Mouse (Mus musculus): ENCODE measurements at regions not wholly inside any gene's neighbourhood (a gene's known extent, or its start where the extent isn't known, plus 50 kb on each side); places are given as distances from the start of the nearest gene placed in this dataset.

DNA sequence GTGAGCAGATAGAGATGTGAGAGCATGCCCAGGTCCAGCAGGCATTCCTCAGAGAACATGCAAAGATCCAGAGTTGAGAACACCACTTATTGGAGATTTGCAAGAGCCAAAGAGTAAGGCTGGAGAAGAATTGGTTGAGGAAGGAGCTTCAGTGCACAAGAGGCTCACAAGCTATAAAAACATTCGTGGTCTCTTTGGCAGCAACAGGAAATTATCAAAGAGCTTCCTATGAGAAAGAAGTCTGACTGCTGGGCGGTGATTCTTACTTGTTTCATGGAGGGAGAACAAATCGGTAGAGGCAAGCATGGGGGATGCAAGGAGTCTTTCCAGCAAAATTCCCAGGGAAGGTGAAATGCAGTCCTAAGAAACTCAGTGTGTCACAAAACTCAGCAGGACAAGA lies 83.0 kb upstream of the Dph5 start:
- Histone ChIP-seq H3K27me3 (replicated peaks; ENCODE audit: insufficient read depth, low read length) (no peaks in the 10 kb centered on the region), H3K9me3 (ENCODE audit: low read length) (no peaks in the 10 kb centered on the region), H3K4me2 (replicated peaks; ENCODE audit: low read depth, low read length) (no peak overlapping the region), H3K4me1 (ENCODE audit: insufficient read depth, low read depth, low read length) (no peaks in the 10 kb centered on the region), H3K4me3 (ENCODE audit: low read depth, low read length) (no peak overlapping the region), H3K9ac (replicated peaks; ENCODE audit: low read depth) (no peak overlapping the region), H3K36me3 (ENCODE audit: insufficient read depth, low read length) (no peaks in the 10 kb centered on the region), H3K27ac (ENCODE audit: low read length) (no peak overlapping the region)
- TF ChIP-seq CTCF (IDR thresholded peaks at IDR 0.05) (no peak), EP300 (IDR thresholded peaks at IDR 0.05) (no peak)
- WGBS = 59% methylated on average over 3 of the region's 3 CpGs
- DNase-seq (ENCODE audit: low spot score) = no peak
- ATAC-seq = no peak

DNA sequence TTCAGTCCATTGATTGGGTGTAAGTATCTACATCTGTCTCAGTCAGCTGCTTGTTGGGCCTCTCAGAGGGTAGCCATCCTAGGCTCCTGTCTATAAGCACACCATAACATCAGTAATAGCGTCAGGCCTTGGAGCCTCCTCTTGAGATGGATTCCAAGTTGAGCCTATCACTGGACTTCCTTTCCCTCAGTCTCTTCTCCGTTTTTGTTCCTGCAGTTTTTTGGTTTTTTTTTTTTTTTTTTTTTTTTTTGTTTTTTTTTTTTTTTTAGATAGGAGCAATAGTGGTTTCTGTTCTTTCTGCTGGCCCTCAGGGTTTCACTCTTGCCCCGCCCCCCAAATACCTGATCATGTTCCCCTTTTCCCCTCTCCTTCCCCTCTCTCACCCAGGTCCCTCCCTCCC lies 80.6 kb upstream of the Dph5 start:
- ATAC-seq (no peak), DNase-seq (ENCODE audit: low spot score) (no peak)
- Histone ChIP-seq H3K4me2 (replicated peaks; ENCODE audit: low read depth, low read length) (no peak overlapping the region), H3K9ac (replicated peaks; ENCODE audit: low read depth) (no peak overlapping the region), H3K4me3 (ENCODE audit: low read depth, low read length) (no peak overlapping the region), H3K36me3 (ENCODE audit: insufficient read depth, low read length) (no peaks in the 10 kb centered on the region), H3K9me3 (ENCODE audit: low read length) (no peaks in the 10 kb centered on the region), H3K27me3 (replicated peaks; ENCODE audit: insufficient read depth, low read length) (no peaks in the 10 kb centered on the region), H3K4me1 (ENCODE audit: insufficient read depth, low read depth, low read length) (no peaks in the 10 kb centered on the region), H3K27ac (ENCODE audit: low read length) (no peak overlapping the region)
- 71% methylated on average over 3 of the region's 3 CpGs for WGBS
- no peak for TF ChIP-seq CTCF (IDR thresholded peaks at IDR 0.05)
- no peak for TF ChIP-seq EP300 (IDR thresholded peaks at IDR 0.05)

DNA sequence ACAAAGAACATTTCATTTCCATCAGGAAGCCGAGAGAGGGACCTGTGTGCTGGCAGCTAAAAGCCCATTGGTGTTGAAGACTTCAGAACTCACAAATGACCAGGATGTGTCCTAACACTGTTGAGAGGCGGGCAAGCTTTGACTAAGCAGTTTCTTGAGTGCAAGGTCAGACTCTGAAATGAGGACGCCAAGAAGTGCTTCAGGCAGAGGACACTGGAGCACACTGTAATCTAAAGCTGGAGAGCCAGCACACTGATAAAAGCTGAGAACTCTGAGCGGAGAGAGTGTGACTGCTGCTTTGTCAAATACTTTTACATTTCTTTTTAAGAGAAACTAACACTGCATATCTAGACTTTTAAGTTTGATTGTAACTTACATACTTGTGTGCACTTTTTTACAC lies 72.5 kb upstream of the Dph5 start:
- Histone ChIP-seq H3K27ac (ENCODE audit: low read length) (peak overlapping the region; percentile 88), H3K9me3 (ENCODE audit: low read length) (no peaks in the 10 kb centered on the region), H3K4me2 (replicated peaks; ENCODE audit: low read depth, low read length) (peak overlapping the region; percentile 35), H3K27me3 (replicated peaks; ENCODE audit: insufficient read depth, low read length) (no peaks in the 10 kb centered on the region), H3K4me1 (ENCODE audit: insufficient read depth, low read depth, low read length) (peaks cover 6% of the 10 kb centered on the region; the same call in 1 of the 2 replicates), H3K36me3 (ENCODE audit: insufficient read depth, low read length) (no peaks in the 10 kb centered on the region), H3K9ac (replicated peaks; ENCODE audit: low read depth) (no peak overlapping the region; the same call in 1 of the 2 replicates), H3K4me3 (ENCODE audit: low read depth, low read length) (no peak overlapping the region)
- ATAC-seq (peak; percentile 86), DNase-seq (ENCODE audit: low spot score) (peak; percentile 80)
- TF ChIP-seq CTCF (IDR thresholded peaks at IDR 0.05) (peak; percentile 8; the same call in 1 of the 2 replicates), EP300 (IDR thresholded peaks at IDR 0.05) (no peak)
- WGBS = 3% methylated on average over 4 of the region's 4 CpGs

DNA sequence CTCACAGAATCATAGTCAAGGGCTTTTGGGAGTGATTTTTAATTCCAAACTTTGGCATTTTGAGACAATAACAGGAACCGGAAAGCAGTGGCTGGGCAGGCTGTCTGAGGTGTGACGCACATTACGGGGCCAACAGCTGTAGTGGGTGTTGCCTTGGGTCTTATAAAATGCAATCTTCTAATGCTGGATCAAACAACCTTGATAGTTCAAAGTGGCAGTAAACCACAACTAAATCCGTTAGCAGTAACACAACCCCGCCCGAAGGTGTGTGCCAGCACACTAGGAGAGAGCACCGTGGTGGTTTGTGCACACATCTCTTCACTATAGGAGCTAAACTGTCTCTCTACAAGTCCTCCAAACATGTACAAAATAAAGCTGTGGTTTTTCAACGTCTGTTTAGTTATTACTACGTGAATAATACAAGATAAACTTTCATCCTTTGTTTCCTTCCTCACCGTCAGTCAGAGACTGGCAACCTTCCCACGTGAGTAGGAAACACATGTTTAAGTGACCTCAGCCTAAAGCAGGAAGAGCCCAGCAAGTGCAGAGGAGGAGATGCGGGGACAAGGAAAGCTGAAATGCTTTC lies 72.0 kb upstream of the Dph5 start:
- 0 out of 2 replicates have a peak overlapping the region, but pooled peaks have one; percentile 0 for H3K4me3 ChIP-seq (ENCODE audit: low read depth, low read length)
- no peaks in the 10 kb centered on the region for H3K27me3 ChIP-seq (replicated peaks; ENCODE audit: insufficient read depth, low read length)
- ATAC-seq (peak; percentile 89), DNase-seq (ENCODE audit: low spot score) (peak; percentile 72)
- peak overlapping the region; percentile 35 for H3K4me2 ChIP-seq (replicated peaks; ENCODE audit: low read depth, low read length)
- no peaks in the 10 kb centered on the region for H3K9me3 ChIP-seq (ENCODE audit: low read length)
- H3K36me3 ChIP-seq (ENCODE audit: insufficient read depth, low read length) = no peaks in the 10 kb centered on the region
- WGBS = 20% methylated on average over 12 of the region's 12 CpGs
- peaks cover 6% of the 10 kb centered on the region; the same call in 1 of the 2 replicates for H3K4me1 ChIP-seq (ENCODE audit: insufficient read depth, low read depth, low read length)
- H3K9ac ChIP-seq (replicated peaks; ENCODE audit: low read depth) = no peak overlapping the region
- TF ChIP-seq EP300 (IDR thresholded peaks at IDR 0.05) = peak; percentile 69; the same call in 1 of the 2 replicates
- no peak for TF ChIP-seq CTCF (IDR thresholded peaks at IDR 0.05)
- peak overlapping the region; percentile 88 for H3K27ac ChIP-seq (ENCODE audit: low read length)

DNA sequence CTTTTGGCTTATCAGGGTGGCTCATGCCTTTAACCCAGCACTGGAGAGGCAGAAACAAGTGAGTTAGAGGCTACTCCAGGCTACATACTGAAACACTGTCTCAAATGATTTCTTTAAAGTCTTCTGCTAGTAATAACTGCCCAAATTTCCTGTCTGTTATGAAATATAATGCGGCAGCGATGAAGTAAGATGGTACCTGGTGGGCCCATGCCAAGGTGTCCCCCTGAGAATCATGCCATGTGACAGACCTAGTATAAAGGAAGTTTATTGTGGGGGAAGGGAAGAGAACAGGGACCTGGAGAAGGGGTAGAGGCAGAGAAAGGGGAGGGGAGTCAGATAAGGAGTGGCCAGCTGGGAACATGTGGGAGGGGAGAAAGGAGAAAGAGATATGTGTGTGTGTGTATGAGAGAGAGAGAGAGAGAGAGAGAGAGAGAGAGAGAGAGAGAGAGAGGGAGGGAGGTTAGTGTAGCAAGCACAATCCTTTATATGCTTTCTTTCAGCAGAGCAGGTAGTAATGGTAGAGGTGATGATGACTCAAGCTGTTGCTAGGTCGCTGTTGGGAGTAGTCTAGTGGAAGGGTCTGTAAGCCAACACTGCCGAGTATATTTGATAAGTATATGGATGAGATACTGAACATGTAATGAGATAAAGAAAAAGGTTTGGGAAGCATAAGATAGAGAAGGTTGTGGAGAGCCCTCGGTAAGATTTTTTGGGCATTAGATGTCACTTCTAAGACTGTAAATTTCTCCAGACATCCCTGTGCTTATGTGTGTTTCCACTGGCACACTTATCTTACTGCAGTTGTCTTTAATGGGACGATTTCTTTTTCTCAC lies 71.1 kb upstream of the Dph5 start:
- ATAC-seq (no peak), DNase-seq (ENCODE audit: low spot score) (no peak)
- peak overlapping the region; percentile 88 for H3K27ac ChIP-seq (ENCODE audit: low read length)
- WGBS = 76% methylated on average over 6 of the region's 6 CpGs
- TF ChIP-seq EP300 (IDR thresholded peaks at IDR 0.05) = no peak
- no peak for TF ChIP-seq CTCF (IDR thresholded peaks at IDR 0.05)
- peak overlapping the region; percentile 35; the same call in 1 of the 2 replicates for H3K4me2 ChIP-seq (replicated peaks; ENCODE audit: low read depth, low read length)
- H3K9me3 ChIP-seq (ENCODE audit: low read length) = no peaks in the 10 kb centered on the region
- H3K9ac ChIP-seq (replicated peaks; ENCODE audit: low read depth) = no peak overlapping the region
- peaks cover 6% of the 10 kb centered on the region; the same call in 1 of the 2 replicates for H3K4me1 ChIP-seq (ENCODE audit: insufficient read depth, low read depth, low read length)
- no peaks in the 10 kb centered on the region for H3K27me3 ChIP-seq (replicated peaks; ENCODE audit: insufficient read depth, low read length)
- H3K36me3 ChIP-seq (ENCODE audit: insufficient read depth, low read length) = no peaks in the 10 kb centered on the region
- H3K4me3 ChIP-seq (ENCODE audit: low read depth, low read length) = no peak overlapping the region

DNA sequence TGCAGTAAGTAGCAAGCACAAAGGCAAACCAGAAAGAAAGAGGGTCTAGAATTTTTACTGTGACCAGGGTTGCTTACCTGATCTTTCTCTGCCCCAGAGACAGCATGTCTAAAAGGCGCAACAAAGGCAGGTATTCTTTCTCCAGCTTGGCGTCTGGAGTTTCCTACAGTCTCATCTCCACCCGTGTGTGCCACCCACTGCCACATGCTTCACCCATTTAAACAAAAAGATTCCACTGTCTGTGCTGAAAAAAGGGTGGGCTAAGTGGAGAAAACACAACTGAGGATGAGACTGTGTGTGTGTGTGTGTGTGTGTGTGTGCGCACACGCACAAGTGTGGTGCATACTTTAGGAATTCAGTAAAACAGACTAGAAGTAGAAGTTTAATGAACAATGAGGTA lies 69.9 kb upstream of the Dph5 start:
- peaks cover 6% of the 10 kb centered on the region; the same call in 1 of the 2 replicates for H3K4me1 ChIP-seq (ENCODE audit: insufficient read depth, low read depth, low read length)
- H3K4me2 ChIP-seq (replicated peaks; ENCODE audit: low read depth, low read length) = no peak overlapping the region
- H3K9ac ChIP-seq (replicated peaks; ENCODE audit: low read depth) = no peak overlapping the region
- no peaks in the 10 kb centered on the region for H3K9me3 ChIP-seq (ENCODE audit: low read length)
- no peak overlapping the region for H3K4me3 ChIP-seq (ENCODE audit: low read depth, low read length)
- no peak for ATAC-seq
- 95% methylated on average over 5 of the region's 5 CpGs for WGBS
- H3K27me3 ChIP-seq (replicated peaks; ENCODE audit: insufficient read depth, low read length) = no peaks in the 10 kb centered on the region
- H3K27ac ChIP-seq (ENCODE audit: low read length) = no peak overlapping the region
- TF ChIP-seq EP300 (IDR thresholded peaks at IDR 0.05) = no peak
- TF ChIP-seq CTCF (IDR thresholded peaks at IDR 0.05) = no peak
- no peak for DNase-seq (ENCODE audit: low spot score)
- no peaks in the 10 kb centered on the region for H3K36me3 ChIP-seq (ENCODE audit: insufficient read depth, low read length)
